Mouse (Mus musculus) myocyte (in vitro differentiated cells): ENCODE results near the gene Atp4b. TPM values are rescaled to one million over a fixed set of nuclear protein-coding genes. Genes with fewer than 3 reads are reported as not detected.

ENCODE experiments used
- H3K27me3 ChIP-seq: one replicate; pipeline ENCODE4 v1.6.1; 2011; ENCODE audit not compliant: control insufficient read depth, insufficient read depth, insufficient read length
- H3K36me3 ChIP-seq: one replicate; pipeline ENCODE4 v1.6.1; 2011; ENCODE audit not compliant: control insufficient read depth, insufficient read depth
- H3K4me2 ChIP-seq: one replicate; pipeline ENCODE4 v1.6.1; 2011; ENCODE audit warnings: low read depth, control low read depth
- H3K4me3 ChIP-seq: one replicate; pipeline ENCODE4 v1.5.1; 2011; ENCODE audit warnings: mild to moderate bottlenecking, control low read depth, moderate library complexity
- H3K79me2 ChIP-seq: one replicate; pipeline ENCODE4 v1.6.1; 2011; ENCODE audit not compliant: control insufficient read depth, insufficient read depth
- H3ac ChIP-seq: one replicate; pipeline ENCODE4 v1.6.1; 2011; ENCODE audit not compliant: control insufficient read depth, insufficient read length
- CEBPB ChIP-seq: IDR thresholded peaks from 2 replicates; pipeline ENCODE4 v1.6.1; 2011; ENCODE audit warnings: mild to moderate bottlenecking, moderate library complexity; ENCODE audit not compliant: poor library complexity, insufficient read depth, severe bottlenecking
- E2F4 ChIP-seq: IDR thresholded peaks from one replicate; pipeline ENCODE4 v1.6.1; 2011; ENCODE audit warnings: mild to moderate bottlenecking, control low read depth, moderate library complexity; ENCODE audit not compliant: insufficient read depth
- MAX ChIP-seq: IDR thresholded peaks from one replicate; pipeline ENCODE4 v1.6.1; 2011; ENCODE audit warnings: low read depth, mild to moderate bottlenecking, control low read depth
- MYOD1 ChIP-seq, 3 experiments: IDR thresholded peaks; one replicate each; pipeline ENCODE4 v1.6.1; 2011; ENCODE audit warnings: control low read depth in 2 of 3, low read depth in 2 of 3, mild to moderate bottlenecking in 2 of 3, moderate library complexity in 1 of 3; ENCODE audit not compliant: insufficient read length in 2 of 3, control insufficient read depth in 1 of 3
- MYOG ChIP-seq, 3 experiments: IDR thresholded peaks; one replicate each; pipeline ENCODE4 v1.6.1; 2011; ENCODE audit warnings: control low read depth in 2 of 3, low read depth in 2 of 3, mild to moderate bottlenecking in 2 of 3; ENCODE audit not compliant: insufficient read length in 2 of 3, control insufficient read depth in 1 of 3, insufficient read depth in 1 of 3
- POLR2A ChIP-seq: IDR thresholded peaks from one replicate; pipeline ENCODE4 v1.6.1; 2011; ENCODE audit warnings: low read depth, mild to moderate bottlenecking, control low read depth, moderate library complexity; ENCODE audit not compliant: insufficient read length
- POLR2AphosphoS2 ChIP-seq: IDR thresholded peaks from one replicate; pipeline ENCODE4 v1.6.1; 2011; ENCODE audit warnings: low read depth, control low read depth; ENCODE audit not compliant: insufficient read length
- REST ChIP-seq: IDR thresholded peaks from one replicate; pipeline ENCODE4 v1.6.1; 2011; ENCODE audit warnings: mild to moderate bottlenecking, control low read depth, moderate library complexity; ENCODE audit not compliant: insufficient read depth, insufficient read length
- SRF ChIP-seq: IDR thresholded peaks from one replicate; pipeline ENCODE4 v1.6.1; 2011; ENCODE audit warnings: low read depth; ENCODE audit not compliant: control insufficient read depth, insufficient read length
- TCF12 ChIP-seq: IDR thresholded peaks from one replicate; pipeline ENCODE4 v1.6.1; 2011; ENCODE audit warnings: mild to moderate bottlenecking, control low read depth; ENCODE audit not compliant: poor library complexity, insufficient read depth, severe bottlenecking
- TCF3 ChIP-seq: IDR thresholded peaks from one replicate; pipeline ENCODE4 v1.6.1; 2011; ENCODE audit warnings: low read depth, control low read depth; ENCODE audit not compliant: insufficient read length
- USF1 ChIP-seq: IDR thresholded peaks from one replicate; pipeline ENCODE4 v1.6.1; 2011; ENCODE audit warnings: low read depth, mild to moderate bottlenecking, control low read depth, moderate library complexity
- polyA plus RNA-seq: library from polyadenylated mRNA; unstranded; fragments of >200 nt; fragmentation: generic; extraction: Trizol; gene quantifications from one replicate; pipeline ENCODE4 v1.2.1, GENCODE M21; 2012; ENCODE audit warnings: missing spikeins

Atp4b gene
- polyA plus RNA-seq, 1 experiment: not detected

- H3K4me3 ChIP-seq: no peak overlapping the region
- no peak overlapping the region for H3ac ChIP-seq
- H3K36me3 ChIP-seq: peaks cover 29% of the 10 kb centered on the region
- no peaks in the 10 kb centered on the region for H3K27me3 ChIP-seq
- peaks cover 69% of the 10 kb centered on the region for H3K79me2 ChIP-seq
- no peak overlapping the region for H3K4me2 ChIP-seq
- no peak for TF ChIP-seq MYOD1 (IDR thresholded peaks at IDR 0.05; ENCODE audit: control insufficient read depth in 1 of 3, insufficient read length in 2 of 3, low read depth in 2 of 3)
- no peak for TF ChIP-seq POLR2AphosphoS2
- no peak for TF ChIP-seq POLR2A
- no peak for TF ChIP-seq CEBPB
- TF ChIP-seq MYOG (IDR thresholded peaks at IDR 0.05; ENCODE audit: control insufficient read depth in 1 of 3, insufficient read depth in 1 of 3, insufficient read length in 2 of 3, low read depth in 2 of 3): no peak
- no peak for TF ChIP-seq E2F4
- no peak for TF ChIP-seq REST
- TF ChIP-seq USF1: no peak
- no peak for TF ChIP-seq TCF12
- no peak for TF ChIP-seq MAX
- TF ChIP-seq SRF: no peak
- no peak for TF ChIP-seq TCF3
Observed at GRCm38 (mm10) chr8:13353883-13354282, 42.7 kb downstream of the Atp4b start.

- no peak for TF ChIP-seq MYOG (IDR thresholded peaks at IDR 0.05; ENCODE audit: control insufficient read depth in 1 of 3, insufficient read depth in 1 of 3, insufficient read length in 2 of 3, low read depth in 2 of 3)
- TF ChIP-seq CEBPB: no peak
- TF ChIP-seq USF1: no peak
- no peak for TF ChIP-seq MAX
- TF ChIP-seq E2F4: no peak
- TF ChIP-seq POLR2A: no peak
- no peak for TF ChIP-seq SRF
- TF ChIP-seq TCF3: no peak
- TF ChIP-seq POLR2AphosphoS2: no peak
- Histone ChIP-seq H3K79me2 (peaks cover 71% of the 10 kb centered on the region), H3K4me3 (no peak overlapping the region), H3ac (no peak overlapping the region), H3K4me2 (no peak overlapping the region), H3K36me3 (peaks cover 25% of the 10 kb centered on the region), H3K27me3 (no peaks in the 10 kb centered on the region)
Observed at GRCm38 (mm10) chr8:13353155-13353833, 43.3 kb downstream of the Atp4b start.

- H3ac ChIP-seq: no peak overlapping the region
- no peaks in the 10 kb centered on the region for H3K27me3 ChIP-seq
- no peak overlapping the region for H3K4me2 ChIP-seq
- H3K36me3 ChIP-seq: peaks cover 19% of the 10 kb centered on the region
- no peak overlapping the region for H3K4me3 ChIP-seq
- TF ChIP-seq POLR2A (no peak), MAX (no peak), TCF3 (no peak), CEBPB (no peak), MYOD1 (IDR thresholded peaks at IDR 0.05; ENCODE audit: control insufficient read depth in 1 of 3, insufficient read length in 2 of 3, low read depth in 2 of 3) (no peak), MYOG (IDR thresholded peaks at IDR 0.05; ENCODE audit: control insufficient read depth in 1 of 3, insufficient read depth in 1 of 3, insufficient read length in 2 of 3, low read depth in 2 of 3) (no peak), E2F4 (no peak), REST (no peak), USF1 (no peak), TCF12 (no peak), SRF (no peak), POLR2AphosphoS2 (no peak)
- H3K79me2 ChIP-seq: peaks cover 72% of the 10 kb centered on the region
Observed at GRCm38 (mm10) chr8:13352601-13353000, 44.0 kb downstream of the Atp4b start.

DNA sequence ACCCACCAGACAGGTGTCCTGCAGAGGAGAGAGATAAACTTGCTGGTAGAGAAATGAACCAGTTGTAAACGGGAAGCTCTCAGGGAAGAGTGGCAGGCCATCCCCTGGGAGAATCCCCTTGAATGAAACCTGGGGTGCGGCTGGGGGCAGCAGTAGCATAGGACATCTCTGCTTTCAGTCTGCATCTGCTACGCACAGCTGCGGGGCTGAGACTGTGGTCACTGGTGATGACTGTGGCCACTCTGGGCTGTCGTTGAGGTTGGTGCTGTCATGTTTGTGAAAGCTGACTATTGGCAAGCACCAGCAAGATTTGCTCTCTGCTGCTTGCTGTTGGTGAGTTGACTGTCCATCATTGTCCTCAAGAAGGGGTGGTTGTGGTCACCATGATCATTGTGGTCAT lies 45.0 kb downstream of the Atp4b start:
- Histone ChIP-seq H3K36me3 (peaks cover 14% of the 10 kb centered on the region), H3K27me3 (no peaks in the 10 kb centered on the region), H3K4me3 (no peak overlapping the region), H3K79me2 (peaks cover 72% of the 10 kb centered on the region), H3K4me2 (no peak overlapping the region), H3ac (no peak overlapping the region)
- TF ChIP-seq TCF12 (no peak), REST (no peak), POLR2AphosphoS2 (no peak), SRF (no peak), MYOG (IDR thresholded peaks at IDR 0.05; ENCODE audit: control insufficient read depth in 1 of 3, insufficient read depth in 1 of 3, insufficient read length in 2 of 3, low read depth in 2 of 3) (peak; percentile 34 to 95 (median 94)), MAX (no peak), CEBPB (no peak), TCF3 (peak; percentile 70), USF1 (no peak), MYOD1 (IDR thresholded peaks at IDR 0.05; ENCODE audit: control insufficient read depth in 1 of 3, insufficient read length in 2 of 3, low read depth in 2 of 3) (peak in 2 of 3 experiments; percentile 84 to 85)
